Comparison of ENCODE assay signal across 12 mouse cellular contexts in genomic region chr13:54792259-54793230, GRCm38 (mm10). TPM values are rescaled to one million over a fixed set of nuclear protein-coding genes. Genes with fewer than 3 reads are reported as not detected.
DNase-seq lines count a peak whose midpoint lies in the region; ATAC-seq and TF ChIP-seq lines count a peak whose summit lies in the region.
"Had no signal": no experiment of that assay in that cellular context is flagged by ENCODE, and none has a peak within 500 bp of the region (broad histone marks: within the 10 kb centered on the region; RNA-seq: fewer than 3 reads in every experiment).

No protein-coding gene starts in this region.

- no peak for ATAC-seq in kidney, postnatal 0 days (replicated peaks; ENCODE audit: low FRiP score, low read depth)

- no peak overlapping the region for H3K9ac ChIP-seq in kidney, postnatal 0 days (ENCODE audit: low read depth, low read length)
- H3K9ac ChIP-seq: forebrain, embryonic 12.5 days; limb, embryonic 13.5 days; stomach, embryonic 15.5 days had no signal

- no peak overlapping the region for H3K27ac ChIP-seq in kidney, postnatal 0 days
- no peak overlapping the region for H3K27ac ChIP-seq in cortical plate, adult 2 months (ENCODE audit: insufficient read depth, low read length)
- H3K27ac ChIP-seq: forebrain, embryonic 12.5 days; limb, embryonic 13.5 days; stomach, embryonic 15.5 days had no signal

- no peaks in the 10 kb centered on the region for H3K4me1 ChIP-seq in kidney, postnatal 0 days (replicated peaks; ENCODE audit: insufficient read depth, low read length)
- no peaks in the 10 kb centered on the region for H3K4me1 ChIP-seq in cortical plate, adult 2 months (ENCODE audit: control insufficient read depth, insufficient read depth, low read length)

- 23% methylated on average over 21 of the region's 21 CpGs for WGBS in kidney, postnatal 0 days

- peak; percentile 35 for DNase-seq in adrenal gland, postnatal 10 days
- no peak for DNase-seq in adrenal gland, adult 8-10 months
- peak; percentile 18 for DNase-seq in kidney, postnatal 0 days (ENCODE audit: low spot score)
- DNase-seq in kidney, adult 8-10 months, result no peak
- DNase-seq in 416B (ENCODE audit: low read depth), result peak; percentile 21
- DNase-seq in layer of hippocampus, adult 11-12 months (ENCODE audit: low spot score), result no peak
- DNase-seq in frontal cortex, adult 2 months (ENCODE audit: extremely low spot score in 1 of 2, low spot score in 1 of 2), result no peak

- peak; percentile 44; the same call in 1 of the 2 replicates for TF ChIP-seq CTCF in kidney, postnatal 0 days (IDR thresholded peaks at IDR 0.05; ENCODE audit: low read depth)
- peak; percentile 24 for TF ChIP-seq CTCF in cortical plate, adult 2 months (IDR thresholded peaks at IDR 0.05; ENCODE audit: extremely low read depth, insufficient read depth, low read length)

- no peak overlapping the region for H3K4me3 ChIP-seq in kidney, postnatal 0 days (replicated peaks; ENCODE audit: low read depth, low read length)
- no peak overlapping the region for H3K4me3 ChIP-seq in cortical plate, adult 2 months (ENCODE audit: insufficient read depth, low read length)
- H3K4me3 ChIP-seq: forebrain, embryonic 12.5 days; limb, embryonic 13.5 days; myocyte; stomach, embryonic 15.5 days had no signal

- H3K36me3 ChIP-seq in kidney, postnatal 0 days (ENCODE audit: insufficient read depth, low read length), result no peaks in the 10 kb centered on the region
- H3K36me3 ChIP-seq: forebrain, embryonic 12.5 days; limb, embryonic 13.5 days; stomach, embryonic 15.5 days had no signal

- H3K9me3 ChIP-seq in kidney, postnatal 0 days (replicated peaks; ENCODE audit: low read length), result no peaks in the 10 kb centered on the region
- H3K9me3 ChIP-seq: forebrain, embryonic 12.5 days; limb, embryonic 13.5 days; stomach, embryonic 15.5 days had no signal

- TF ChIP-seq POLR2A in cortical plate, adult 2 months (IDR thresholded peaks at IDR 0.05; ENCODE audit: extremely low read depth, insufficient read depth, low read length), result no peak

- 0 out of 2 replicates have a peak, but pooled peaks cover under 1% of the 10 kb centered on the region for H3K27me3 ChIP-seq in kidney, postnatal 0 days (ENCODE audit: insufficient read depth, low read length)
- H3K27me3 ChIP-seq: stomach, embryonic 15.5 days had no signal

- H3K4me2 ChIP-seq in kidney, postnatal 0 days (ENCODE audit: low read length), result no peak overlapping the region
- H3K4me2 ChIP-seq: forebrain, embryonic 12.5 days; limb, embryonic 13.5 days; stomach, embryonic 15.5 days had no signal

RNA-seq across cellular contexts. Expression of gene Tspan17, which starts 3.4 kb away (rescaled TPM):
- 10 to 100 TPM; 31.8 to 36.3 TPM for total RNA-seq in adrenal gland, postnatal 10 days (2021)
- total RNA-seq in adrenal gland, adult 8-10 months (2022), result 10 to 100 TPM; 38.8 to 45.1 (median 41.8) TPM
- polyA plus RNA-seq in kidney, postnatal 0 days (2015; fragmentation: Nextera tagmentation; extraction: Ambion mirVana), result 12.8 and 13.0 TPM in 2 replicates
- 75.7 and 78.9 TPM in 2 replicates for polyA plus RNA-seq in cortical plate, adult 2 months (2012; rRNA removed)
- 48.2 and 57.8 TPM in 2 replicates for polyA plus RNA-seq in frontal cortex, adult 2 months (2012; rRNA removed)

RNA-seq across cellular contexts. Expression of gene Eif4e1b, which starts 8.7 kb away (rescaled TPM):
- under 1 TPM in 1 of 2 experiments, not detected in 1; 0.12 TPM for total RNA-seq in adrenal gland, postnatal 10 days (2021)
- not detected for total RNA-seq in adrenal gland, adult 8-10 months (2022)
- polyA plus RNA-seq in kidney, postnatal 0 days (2015; fragmentation: Nextera tagmentation; extraction: Ambion mirVana), result not detected in 2 replicates
- not detected in 2 replicates for polyA plus RNA-seq in cortical plate, adult 2 months (2012; rRNA removed)
- not detected in 2 replicates for polyA plus RNA-seq in frontal cortex, adult 2 months (2012; rRNA removed)
- polyA plus RNA-seq: forebrain, embryonic 12.5 days; limb, embryonic 13.5 days; myocyte; stomach, embryonic 15.5 days had no signal

RNA-seq across cellular contexts. Expression of gene Sncb, which starts 26.1 kb away (rescaled TPM):
- total RNA-seq in adrenal gland, postnatal 10 days (2021), result 1 to 10 TPM; 1.8 to 4.2 TPM
- total RNA-seq in adrenal gland, adult 8-10 months (2022), result 1 to 10 TPM; 1.8 to 5.6 (median 3.5) TPM
- polyA plus RNA-seq in kidney, postnatal 0 days (2015; fragmentation: Nextera tagmentation; extraction: Ambion mirVana), result not detected in 2 replicates
- 734 and 773 TPM in 2 replicates for polyA plus RNA-seq in cortical plate, adult 2 months (2012; rRNA removed)
- polyA plus RNA-seq in frontal cortex, adult 2 months (2012; rRNA removed), result 560 and 602 TPM in 2 replicates
- polyA plus RNA-seq: limb, embryonic 13.5 days; myocyte had no signal

RNA-seq across cellular contexts. Expression of gene Gprin1, which starts 42.9 kb away (rescaled TPM):
- 1 to 10 TPM; 3.4 to 4.8 TPM for total RNA-seq in adrenal gland, postnatal 10 days (2021)
- total RNA-seq in adrenal gland, adult 8-10 months (2022), result 1 to 10 TPM; 4.0 to 6.4 (median 4.2) TPM
- polyA plus RNA-seq in kidney, postnatal 0 days (2015; fragmentation: Nextera tagmentation; extraction: Ambion mirVana), result 0.13 and 0.14 TPM in 2 replicates
- 57.2 and 62.1 TPM in 2 replicates for polyA plus RNA-seq in cortical plate, adult 2 months (2012; rRNA removed)
- polyA plus RNA-seq in frontal cortex, adult 2 months (2012; rRNA removed), result 82.2 and 88.5 TPM in 2 replicates

Comparison
In these comparisons a context has a peak if more than half of its experiments do, and no peak if none do; other contexts are left out.
1. DNase-seq: peak in adrenal gland, postnatal 10 days (single experiment), kidney, postnatal 0 days (single experiment) and 416B (single experiment); none in adrenal gland, adult 8-10 months (single experiment), kidney, adult 8-10 months (0 of 2), layer of hippocampus, adult 11-12 months (single experiment) and frontal cortex, adult 2 months (0 of 2).
2. RNA of gene Sncb, which starts 26.1 kb away (polyA plus RNA-seq): 734 to 773 TPM in cortical plate, adult 2 months and 560 to 602 TPM in frontal cortex, adult 2 months; not detected in kidney, postnatal 0 days; every median in the first group is over 100 times any median in the second.